Mouse (Mus musculus) heart, postnatal 0 days (tissue): ENCODE data around the gene Grin1. TPM values are rescaled to one million over a fixed set of nuclear protein-coding genes. Genes with fewer than 3 reads are reported as not detected.

Experiments used
- ATAC-seq: fragments of 200-750 bp; cut with Nextera tagmentation; 2 replicates; pipeline ENCODE4 v1.8.0; 2017; ENCODE audit warnings: low read depth, moderate number of reproducible peaks, moderate library complexity; ENCODE audit not compliant: insufficient read depth
- DNase-seq: peaks from one replicate; pipeline ENCODE4 v3.0.0-alpha.2; 2016; ENCODE audit warnings: low spot score
- H3K27ac ChIP-seq: fragments of 300-500 bp; sonication (generic); 2 replicates; pipeline ENCODE4 v1.5.1; 2014; ENCODE audit warnings: low read depth, mild to moderate bottlenecking
- H3K27me3 ChIP-seq: fragments of 300-500 bp; sonication (generic); 2 replicates; pipeline ENCODE4 v1.6.1; 2014; ENCODE audit warnings: low read length, mixed read lengths; ENCODE audit not compliant: control insufficient read depth, insufficient read depth
- H3K36me3 ChIP-seq: fragments of 300-500 bp; sonication (generic); replicated peaks from 2 replicates; pipeline ENCODE4 v1.6.1; 2014; ENCODE audit warnings: low read length, mixed read lengths; ENCODE audit not compliant: control insufficient read depth, insufficient read depth
- H3K4me1 ChIP-seq: fragments of 300-500 bp; sonication (generic); 2 replicates; pipeline ENCODE4 v1.6.1; 2014; ENCODE audit warnings: antibody characterized with exemption; ENCODE audit not compliant: control insufficient read depth, insufficient read depth
- H3K4me2 ChIP-seq: fragments of 300-500 bp; sonication (generic); 2 replicates; pipeline ENCODE4 v1.6.1; 2014; ENCODE audit warnings: low read depth, mild to moderate bottlenecking, low read length, moderate library complexity
- H3K4me3 ChIP-seq: fragments of 300-500 bp; sonication (generic); 2 replicates; pipeline ENCODE4 v1.5.1; 2014; ENCODE audit warnings: low read depth, low read length
- H3K9ac ChIP-seq: fragments of 300-500 bp; sonication (generic); replicated peaks from 2 replicates; pipeline ENCODE4 v1.6.1; 2014; ENCODE audit warnings: low read depth, low read length, mixed read lengths
- H3K9me3 ChIP-seq: fragments of 300-500 bp; sonication (generic); replicated peaks from 2 replicates; pipeline ENCODE4 v1.6.1; 2016; ENCODE audit warnings: low read length; ENCODE audit not compliant: control insufficient read depth
- CTCF ChIP-seq: IDR thresholded peaks from 2 replicates; pipeline ENCODE4 v1.5.1; 2016; ENCODE audit warnings: antibody characterized with exemption, control low read depth, low read depth
- EP300 ChIP-seq: IDR thresholded peaks from 2 replicates; pipeline ENCODE4 v1.6.1; 2016; ENCODE audit warnings: antibody characterized with exemption, low read depth
- WGBS: fragments of 180-500 bp; shearing (Covaris S2); extraction: QIAGEN DNeasy Blood & Tissue Kit; methylation state at CpG from one replicate; pipeline ENCODE4 v1.1.7; 2014; 5-methylcytosine and 5-hydroxymethylcytosine counted together
- polyA plus RNA-seq: library from polyadenylated mRNA; unstranded; fragments of >200 nt; fragmentation: Nextera tagmentation; extraction: Ambion mirVana; gene quantifications from 2 replicates; pipeline ENCODE4 v1.2.1, GENCODE M21; 2015
- total RNA-seq: library from RNA; depleted of rRNA; stranded (reverse); fragments of >200 nt; gene quantifications from 2 replicates; pipeline ENCODE4 v1.2.3, GENCODE M21; 2014; ENCODE audit warnings: low replicate concordance

The Grin1 gene
- total and polyA plus RNA-seq, 2 experiments from 2014 or later: 0.46 TPM; not detected in 1

GRCm38 (mm10) chr2:25359848-25360247 is 40.9 kb upstream of the Grin1 start:
- no peaks in the 10 kb centered on the region for H3K9me3 ChIP-seq
- no peak for ATAC-seq
- 69% methylated on average over 4 of the region's 4 CpGs for whole genome bisulfite sequencing
- H3K4me3 ChIP-seq: no peak overlapping the region
- DNase-seq: no peak
- H3K27me3 ChIP-seq: no peaks in the 10 kb centered on the region
- H3K36me3 ChIP-seq: 0 out of 2 replicates have a peak, but pooled peaks cover 12% of the 10 kb centered on the region
- H3K27ac ChIP-seq: no peak overlapping the region
- TF ChIP-seq CTCF: no peak
- TF ChIP-seq EP300: no peak
- peaks cover 15% of the 10 kb centered on the region; the same call in 1 of the 2 replicates for H3K4me1 ChIP-seq
- no peak overlapping the region for H3K9ac ChIP-seq
- no peak overlapping the region for H3K4me2 ChIP-seq

GRCm38 (mm10) chr2:25356208-25357079 is 37.5 kb upstream of the Grin1 start, which contains the start of gene Dpp7:
TSS of gene Dpp7 (minus strand) at chr2:25356359.
- DNase-seq (peak; percentile 62), ATAC-seq (peak; percentile 53)
- H3K27ac ChIP-seq: no peak within 1 kb of the TSS
- H3K36me3 ChIP-seq: peaks cover 19% of the 10 kb centered on the region
- TF ChIP-seq EP300: no peak
- TF ChIP-seq CTCF: no peak
- H3K4me3 ChIP-seq: peak within 1 kb of the TSS; percentile 40
- 7% methylated on average over 13 of the region's 13 CpGs for WGBS
- H3K4me2 ChIP-seq: peak within 1 kb of the TSS; percentile 72
- no peaks in the 10 kb centered on the region for H3K9me3 ChIP-seq
- H3K4me1 ChIP-seq: peaks cover 12% of the 10 kb centered on the region; the same call in 1 of the 2 replicates
- no peaks in the 10 kb centered on the region for H3K27me3 ChIP-seq
- H3K9ac ChIP-seq: peak within 1 kb of the TSS; percentile 36

GRCm38 (mm10) chr2:25355419-25356066 is 36.6 kb upstream of the Grin1 start:
- H3K9ac ChIP-seq: no peak overlapping the region; the same call in 1 of the 2 replicates
- WGBS: 36% methylated on average over 18 of the region's 18 CpGs
- H3K27ac ChIP-seq: no peak overlapping the region
- peak overlapping the region; percentile 40 for H3K4me3 ChIP-seq
- ATAC-seq: no peak
- no peaks in the 10 kb centered on the region for H3K27me3 ChIP-seq
- no peak for DNase-seq
- TF ChIP-seq EP300: no peak
- H3K4me2 ChIP-seq: peak overlapping the region; percentile 72
- H3K9me3 ChIP-seq: no peaks in the 10 kb centered on the region
- H3K36me3 ChIP-seq: peaks cover 26% of the 10 kb centered on the region
- H3K4me1 ChIP-seq: peaks cover 12% of the 10 kb centered on the region; the same call in 1 of the 2 replicates

- H3K36me3 ChIP-seq: peaks cover 39% of the 10 kb centered on the region
- H3K9me3 ChIP-seq: no peaks in the 10 kb centered on the region
- 79% methylated on average over 6 of the region's 6 CpGs for WGBS
- no peak overlapping the region for H3K9ac ChIP-seq
- H3K4me3 ChIP-seq: no peak overlapping the region
- TF ChIP-seq CTCF: no peak
- no peak for TF ChIP-seq EP300
- H3K27me3 ChIP-seq: no peaks in the 10 kb centered on the region
- H3K4me2 ChIP-seq: no peak overlapping the region
- H3K27ac ChIP-seq: no peak overlapping the region
- H3K4me1 ChIP-seq: peaks cover 12% of the 10 kb centered on the region; the same call in 1 of the 2 replicates
- DNase-seq: no peak
- ATAC-seq: no peak
Observed at GRCm38 (mm10) chr2:25354211-25354610, 35.2 kb upstream of the Grin1 start.

DNA sequence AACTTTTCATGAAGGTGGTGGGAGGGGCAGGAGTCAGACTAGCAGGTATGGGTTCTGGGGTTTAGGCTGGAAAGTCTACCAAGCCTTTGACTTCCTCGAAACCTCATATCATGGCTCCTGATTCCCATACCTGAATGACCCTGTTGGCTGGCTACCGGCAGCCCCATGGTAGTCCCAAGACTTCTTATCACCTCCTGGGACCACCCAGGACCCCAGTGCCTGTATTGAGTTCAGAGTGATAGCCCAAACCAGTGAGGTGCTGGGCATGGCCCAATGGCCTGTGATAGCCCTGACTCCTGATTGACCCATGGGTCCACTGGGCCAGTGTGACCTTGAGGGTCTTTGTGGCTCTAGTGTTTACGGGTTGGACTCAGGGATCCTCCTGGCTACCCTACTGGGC is 31.7 kb upstream of the Grin1 start:
- H3K4me1 ChIP-seq: 0 out of 2 replicates have a peak, but pooled peaks cover 3% of the 10 kb centered on the region
- no peak overlapping the region for H3K4me3 ChIP-seq
- no peak overlapping the region for H3K27ac ChIP-seq
- 88% methylated on average over 3 of the region's 3 CpGs for WGBS
- H3K27me3 ChIP-seq: no peaks in the 10 kb centered on the region
- H3K36me3 ChIP-seq: peaks cover 74% of the 10 kb centered on the region
- no peak for TF ChIP-seq EP300
- no peak for TF ChIP-seq CTCF
- no peaks in the 10 kb centered on the region for H3K9me3 ChIP-seq
- H3K9ac ChIP-seq: no peak overlapping the region
- ATAC-seq (no peak), DNase-seq (no peak)
- H3K4me2 ChIP-seq: no peak overlapping the region
